Mouse (Mus musculus) liver, embryonic 12.5 days (tissue): Measurements from ENCODE around the gene Fv1. TPM values are rescaled to one million over a fixed set of nuclear protein-coding genes. Genes with fewer than 3 reads are reported as not detected.

ENCODE experiments used
- ATAC-seq: fragments of 200-750 bp; cut with Nextera tagmentation; 2 replicates; pipeline ENCODE4 v1.8.0; 2017; ENCODE audit warnings: moderate number of reproducible peaks, mild to moderate bottlenecking, moderate library complexity
- H3K27ac ChIP-seq: fragments of 300-500 bp; sonication (generic); 2 replicates; pipeline ENCODE4 v1.5.1; 2016; ENCODE audit warnings: mild to moderate bottlenecking
- H3K27me3 ChIP-seq: fragments of 300-500 bp; sonication (generic); replicated peaks from 2 replicates; pipeline ENCODE4 v1.6.1; 2016; ENCODE audit warnings: mild to moderate bottlenecking, moderate library complexity
- H3K36me3 ChIP-seq: fragments of 300-500 bp; sonication (generic); 2 replicates; pipeline ENCODE4 v1.6.1; 2016; ENCODE audit warnings: mild to moderate bottlenecking, moderate library complexity
- H3K4me1 ChIP-seq: fragments of 300-500 bp; sonication (generic); 2 replicates; pipeline ENCODE4 v1.6.1; 2016
- H3K4me2 ChIP-seq: fragments of 300-500 bp; sonication (generic); 2 replicates; pipeline ENCODE4 v1.6.1; 2016; ENCODE audit warnings: mild to moderate bottlenecking, moderate library complexity
- H3K4me3 ChIP-seq: fragments of 300-500 bp; sonication (generic); 2 replicates; pipeline ENCODE4 v1.5.1; 2016; ENCODE audit warnings: mild to moderate bottlenecking, moderate library complexity
- H3K9ac ChIP-seq: fragments of 300-500 bp; sonication (generic); 2 replicates; pipeline ENCODE4 v1.6.1; 2016; ENCODE audit warnings: mild to moderate bottlenecking, moderate library complexity
- H3K9me3 ChIP-seq: fragments of 300-500 bp; sonication (generic); replicated peaks from 2 replicates; pipeline ENCODE4 v1.6.1; 2016; ENCODE audit warnings: mild to moderate bottlenecking, moderate library complexity
- WGBS: fragments of 180-500 bp; shearing (Covaris S2); methylation state at CpG from one replicate; pipeline ENCODE4 v1.1.7; 2016; ENCODE audit not compliant: insufficient replicate concordance; 5-methylcytosine and 5-hydroxymethylcytosine counted together
- polyA plus RNA-seq: library from polyadenylated mRNA; unstranded; fragments of >200 nt; fragmentation: Nextera tagmentation; extraction: Ambion mirVana; gene quantifications from 2 replicates; pipeline ENCODE4 v1.2.1, GENCODE M21; 2016

Gene Fv1
- polyA plus RNA-seq, 1 experiment from 2014 or later = 3.8 TPM

GRCm38 (mm10) chr4:147918459-147919121 lies 49.8 kb downstream of the Fv1 start:
- no peaks in the 10 kb centered on the region for H3K27me3 ChIP-seq
- H3K27ac ChIP-seq = no peak overlapping the region
- no peaks in the 10 kb centered on the region for H3K9me3 ChIP-seq
- ATAC-seq = no peak; the same call in 1 of the 2 replicates
- WGBS = 46% methylated on average over 7 of the region's 7 CpGs
- H3K36me3 ChIP-seq = peaks cover 37% of the 10 kb centered on the region
- H3K4me2 ChIP-seq = no peak overlapping the region
- no peak overlapping the region for H3K4me3 ChIP-seq
- H3K4me1 ChIP-seq = no peaks in the 10 kb centered on the region
- H3K9ac ChIP-seq = no peak overlapping the region

Other genes starting within 250 kb of the Fv1 start
- gene Zfp979, start 226.5 kb upstream of the Fv1 start, polyA plus RNA-seq = 7.1 TPM in 2 replicates
- gene Zfp534, start 166.4 kb upstream of the Fv1 start, polyA plus RNA-seq = not detected in 2 replicates
- gene Zfp984, start 59.2 kb upstream of the Fv1 start, polyA plus RNA-seq = 7.2 and 8.3 TPM in 2 replicates
- 1.4 and 1.5 TPM in 2 replicates for gene Zfp933, start 20.6 kb upstream of the Fv1 start, polyA plus RNA-seq
- 34.6 and 36.0 TPM in 2 replicates for gene Miip, start 163 bp upstream of the Fv1 start, polyA plus RNA-seq
- 25.4 and 27.1 TPM in 2 replicates for gene Mfn2, start 35.7 kb downstream of the Fv1 start, polyA plus RNA-seq
- 26.4 TPM in 2 replicates for gene Plod1, start 67.8 kb downstream of the Fv1 start, polyA plus RNA-seq
- 19.1 and 21.0 TPM in 2 replicates for gene 2510039O18Rik, start 71.9 kb downstream of the Fv1 start, polyA plus RNA-seq
- not detected in 2 replicates for gene Nppb, start 116.8 kb downstream of the Fv1 start, polyA plus RNA-seq
- gene Nppa, start 131.7 kb downstream of the Fv1 start, polyA plus RNA-seq = 1.3 and 2.0 TPM in 2 replicates
- gene Clcn6, start 169.8 kb downstream of the Fv1 start, polyA plus RNA-seq = 2.1 and 2.4 TPM in 2 replicates
- 14.0 and 14.7 TPM in 2 replicates for gene Mthfr, start 170.1 kb downstream of the Fv1 start, polyA plus RNA-seq
- gene Agtrap, start 219.1 kb downstream of the Fv1 start, polyA plus RNA-seq = 12.3 and 12.5 TPM in 2 replicates